Mouse (Mus musculus): ENCODE measurements around the gene Acaa1b.

Gene Acaa1b

DNA sequence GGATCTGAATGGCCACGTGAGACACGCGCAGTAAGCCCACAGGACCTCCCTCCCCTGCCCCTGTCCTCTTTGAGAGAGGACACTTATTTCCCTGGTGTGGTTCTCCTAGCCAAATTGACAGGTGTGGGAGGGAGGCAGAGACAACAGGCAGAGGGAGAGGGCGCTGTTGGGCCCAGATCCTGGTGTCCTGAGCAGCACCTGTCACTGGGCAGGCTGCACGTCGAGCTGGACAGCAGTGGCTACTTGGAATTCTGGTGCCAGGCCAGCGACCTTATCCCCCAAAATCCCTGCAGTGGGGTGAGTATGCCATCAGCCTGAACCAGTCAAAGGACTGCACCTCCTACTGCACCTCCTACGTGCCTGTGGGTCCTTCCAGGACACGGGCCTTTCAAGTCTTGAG, 13.5 kb downstream of the Acaa1b start:
- DNase-seq (ENCODE audit: low spot score): no peak

DNA sequence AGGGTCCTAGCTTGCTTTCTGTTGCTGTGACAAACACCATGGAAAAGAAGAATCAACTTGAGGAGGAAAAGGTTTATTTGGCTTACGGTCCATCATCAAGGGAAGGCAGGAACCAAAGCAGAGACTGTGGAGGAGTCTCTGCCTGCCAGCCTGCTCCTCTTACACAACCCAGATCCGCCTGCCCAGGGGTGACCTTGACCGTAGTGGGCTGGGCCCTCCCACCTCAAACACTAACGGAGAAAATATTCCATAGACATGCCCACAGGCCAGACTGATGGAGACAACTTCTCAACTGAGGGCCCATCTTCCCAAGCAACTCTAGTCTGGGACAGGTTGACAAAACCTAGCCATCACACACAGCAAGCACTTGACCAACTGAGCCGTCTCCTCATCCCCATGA, 14.8 kb downstream of the Acaa1b start:
- DNase-seq (ENCODE audit: low spot score): no peak

DNA sequence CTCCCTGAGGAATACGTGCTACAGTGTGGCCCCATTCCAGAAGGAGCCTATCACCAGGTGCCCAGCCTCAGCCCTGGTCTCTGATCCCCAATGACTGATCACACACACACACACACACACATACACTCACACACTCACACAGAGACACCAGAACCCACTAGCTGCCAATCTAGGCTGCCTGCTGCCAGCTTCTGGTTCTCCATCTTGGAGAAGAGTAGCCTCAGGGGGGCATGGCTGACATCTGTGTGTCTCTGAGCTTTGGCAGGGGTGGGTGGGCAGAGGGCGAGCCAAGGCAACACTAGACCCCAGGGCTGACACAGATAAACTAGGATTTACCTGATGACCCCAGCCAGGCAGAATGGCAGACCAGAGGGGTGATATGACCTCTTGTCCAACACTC, 18.1 kb downstream of the Acaa1b start:
- DNase-seq (ENCODE audit: low spot score): no peak

DNA sequence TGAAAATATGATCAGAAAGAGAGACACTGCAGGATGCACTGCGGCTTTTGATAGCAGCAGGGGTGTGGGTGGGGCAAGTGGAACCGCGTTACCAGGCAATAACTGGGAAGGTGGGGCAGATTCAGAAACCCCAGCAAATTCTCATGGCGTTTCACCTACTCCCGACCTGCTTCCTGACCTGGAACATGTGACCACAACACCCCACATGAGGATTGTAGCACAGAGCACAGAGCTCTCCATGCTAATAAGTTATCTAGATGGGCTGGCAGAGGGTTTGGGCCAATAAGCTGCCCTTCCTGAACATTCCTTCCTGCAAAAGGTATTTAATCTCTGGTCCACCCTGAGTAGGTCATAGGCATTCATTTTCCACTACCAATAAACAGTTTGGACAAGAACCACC, 26.2 kb downstream of the Acaa1b start:
- DNase-seq (ENCODE audit: low spot score): no peak

DNA sequence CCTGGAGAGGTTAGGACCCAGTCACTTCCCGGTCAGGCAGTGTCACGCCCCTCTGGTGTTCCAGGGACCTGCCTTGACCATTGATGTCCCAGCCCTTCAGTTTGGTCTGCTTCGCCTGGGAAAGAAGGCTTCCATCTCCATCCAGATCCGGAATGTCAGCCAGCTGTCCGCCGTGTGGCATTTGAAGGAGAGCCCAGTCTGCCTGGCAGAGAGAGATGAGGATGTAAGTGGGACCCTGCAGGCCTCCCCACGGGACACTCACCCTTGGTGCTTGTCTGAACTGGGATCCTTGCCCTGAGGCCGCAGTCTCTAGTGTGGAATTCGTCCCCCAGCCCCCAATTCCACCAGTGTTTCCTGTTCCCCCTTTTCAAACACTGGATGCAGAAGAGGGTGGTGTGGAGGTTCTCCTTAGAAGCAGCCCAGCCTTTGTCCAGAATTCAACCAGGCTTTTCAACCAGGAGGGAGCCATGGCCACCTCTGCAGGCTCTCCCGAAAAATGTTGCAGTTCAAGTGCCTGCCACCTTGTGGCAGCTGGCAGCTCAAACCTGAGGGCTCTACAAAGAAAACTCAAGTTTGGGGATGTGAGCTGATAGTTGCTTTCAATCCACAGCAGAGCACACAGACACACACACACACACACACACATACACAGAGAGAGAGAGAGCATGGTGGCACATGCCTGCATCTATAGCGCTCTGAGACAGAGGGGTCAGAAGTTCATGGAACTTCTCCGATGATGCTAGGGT, 28.3 kb downstream of the Acaa1b start:
- DNase-seq (ENCODE audit: low spot score): no peak

DNA sequence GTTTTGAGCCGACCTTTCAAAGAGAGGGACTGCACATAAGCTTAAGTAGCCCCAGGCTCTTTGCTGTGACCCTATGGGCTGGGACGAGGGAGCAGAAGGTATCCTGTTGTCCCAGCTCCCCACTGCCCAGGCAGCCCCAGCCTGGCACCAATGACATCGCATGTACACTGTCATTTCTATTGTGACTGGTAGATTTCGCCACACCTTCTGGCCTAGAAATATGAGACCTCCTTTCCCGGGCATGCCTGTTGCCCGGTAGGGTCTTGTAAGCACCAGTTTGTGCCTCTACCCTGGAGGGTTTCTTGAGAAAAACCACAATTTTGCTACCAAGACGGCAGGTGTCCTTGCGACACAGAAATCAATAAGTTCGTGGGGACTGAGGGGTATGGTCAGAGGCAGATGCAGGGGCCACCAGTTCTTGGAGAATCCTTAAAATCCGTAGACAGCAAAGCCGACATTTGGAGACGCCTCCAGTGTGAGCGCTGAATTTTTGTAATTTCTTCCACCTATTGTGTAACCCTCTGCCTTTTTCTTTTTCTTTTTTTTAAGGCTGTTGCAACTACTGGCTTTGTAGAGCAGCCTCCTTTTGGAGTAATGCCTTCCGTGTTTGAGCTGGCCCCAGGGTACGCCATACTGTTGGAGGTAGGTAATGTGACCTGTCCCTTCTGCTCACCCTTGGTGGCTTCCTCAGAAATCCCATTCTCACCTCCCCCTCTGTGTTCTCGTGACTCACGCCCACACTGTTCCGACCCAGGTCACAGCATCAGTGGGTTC, 34.1 kb downstream of the Acaa1b start:
- DNase-seq (ENCODE audit: low spot score): no peak

DNA sequence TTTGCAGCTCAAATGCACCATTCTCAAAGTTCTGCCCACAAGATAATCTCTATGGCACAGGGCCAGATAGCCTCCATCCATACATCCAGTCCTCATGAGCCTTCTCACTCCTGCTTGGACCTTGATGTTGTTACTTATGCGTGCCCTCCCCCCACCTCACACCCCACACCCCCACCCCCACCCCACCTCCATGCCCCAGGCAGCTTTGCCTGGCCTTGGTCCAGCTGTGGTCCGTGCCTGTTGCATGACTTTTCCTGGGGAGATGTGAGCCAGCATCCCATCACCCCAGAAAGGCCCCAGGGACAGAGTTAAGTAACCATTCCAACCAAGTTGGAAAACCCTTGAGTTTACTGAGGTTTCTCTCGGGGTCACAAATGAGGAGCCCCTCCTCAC, 36.7 kb downstream of the Acaa1b start:
- DNase-seq (ENCODE audit: low spot score): no peak

DNA sequence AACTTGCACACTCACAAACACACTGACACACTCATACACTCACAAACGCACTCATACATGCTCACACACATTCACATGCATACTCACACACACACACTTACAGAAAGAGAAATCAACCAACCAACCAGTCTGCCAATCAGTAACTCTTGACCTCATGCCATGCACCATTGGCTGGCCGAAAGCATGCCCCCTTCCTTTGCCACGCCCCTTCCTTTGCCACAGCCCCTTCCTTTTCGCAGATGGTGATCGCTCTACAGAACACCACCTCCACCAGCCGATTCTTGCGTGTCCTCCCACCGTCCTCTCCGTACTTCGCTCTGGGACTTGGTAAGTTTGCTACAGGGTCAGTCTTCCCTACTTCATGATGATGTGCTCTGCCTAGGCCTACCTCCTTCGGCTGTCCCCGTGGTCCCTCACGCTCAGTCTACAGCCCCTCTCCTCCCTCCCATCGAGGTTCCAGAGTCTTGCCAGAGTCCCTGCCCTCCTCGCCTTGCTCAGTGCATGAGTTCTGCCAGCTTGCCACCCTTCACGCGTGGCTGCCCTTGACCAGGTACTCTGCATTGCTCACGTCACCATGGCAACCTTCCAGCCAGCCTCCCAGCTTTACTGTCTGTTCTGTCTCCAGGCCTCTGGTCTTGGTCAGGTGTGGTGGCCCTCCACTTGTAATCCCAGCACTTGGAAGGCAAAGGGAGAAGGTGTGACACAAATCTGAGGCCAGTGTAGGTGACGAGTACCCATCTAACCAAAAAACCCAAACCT, 37.3 kb downstream of the Acaa1b start:
- DNase-seq (ENCODE audit: low spot score): no peak

DNA sequence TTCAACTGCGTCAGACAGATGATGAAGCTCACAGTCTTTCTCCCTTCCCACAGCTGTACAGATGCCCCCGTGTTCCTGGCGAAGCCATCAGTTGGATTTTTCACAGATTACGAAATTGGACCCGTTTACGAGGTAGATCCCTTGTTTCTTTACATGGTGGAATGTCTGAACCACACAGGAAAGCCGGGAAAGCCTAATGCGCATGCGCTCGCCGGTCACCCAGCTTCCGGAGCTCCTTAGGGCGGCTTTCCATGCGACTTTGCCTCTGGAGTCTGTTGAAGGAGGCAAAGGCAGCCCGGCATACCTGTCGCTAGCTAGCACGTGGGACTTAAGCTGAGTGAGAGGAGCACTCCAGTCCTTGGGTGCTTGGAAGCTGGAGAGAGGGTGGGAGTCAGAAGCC, 42.0 kb downstream of the Acaa1b start:
- no peak for DNase-seq (ENCODE audit: low spot score)

DNA sequence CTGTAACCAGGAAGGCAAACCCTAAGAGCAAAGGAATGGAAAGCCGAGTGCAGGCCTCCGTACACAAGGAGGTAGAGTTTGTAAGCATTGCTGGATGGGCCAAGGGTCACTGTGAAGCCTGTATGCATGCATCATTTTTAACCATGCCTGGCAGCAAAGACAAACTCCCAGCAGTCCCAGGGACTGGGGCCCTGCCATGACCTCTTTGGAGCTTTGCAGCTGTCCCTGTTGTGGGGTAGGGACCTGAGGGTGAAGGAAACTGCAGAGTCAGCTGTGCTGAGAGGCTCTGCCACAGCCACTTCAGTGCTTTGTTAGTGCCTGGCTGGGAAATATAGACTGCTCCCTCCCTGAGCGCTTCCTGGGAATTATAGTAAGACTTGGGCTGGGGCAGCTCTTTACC, 46.3 kb downstream of the Acaa1b start:
- DNase-seq (ENCODE audit: low spot score): no peak

DNA sequence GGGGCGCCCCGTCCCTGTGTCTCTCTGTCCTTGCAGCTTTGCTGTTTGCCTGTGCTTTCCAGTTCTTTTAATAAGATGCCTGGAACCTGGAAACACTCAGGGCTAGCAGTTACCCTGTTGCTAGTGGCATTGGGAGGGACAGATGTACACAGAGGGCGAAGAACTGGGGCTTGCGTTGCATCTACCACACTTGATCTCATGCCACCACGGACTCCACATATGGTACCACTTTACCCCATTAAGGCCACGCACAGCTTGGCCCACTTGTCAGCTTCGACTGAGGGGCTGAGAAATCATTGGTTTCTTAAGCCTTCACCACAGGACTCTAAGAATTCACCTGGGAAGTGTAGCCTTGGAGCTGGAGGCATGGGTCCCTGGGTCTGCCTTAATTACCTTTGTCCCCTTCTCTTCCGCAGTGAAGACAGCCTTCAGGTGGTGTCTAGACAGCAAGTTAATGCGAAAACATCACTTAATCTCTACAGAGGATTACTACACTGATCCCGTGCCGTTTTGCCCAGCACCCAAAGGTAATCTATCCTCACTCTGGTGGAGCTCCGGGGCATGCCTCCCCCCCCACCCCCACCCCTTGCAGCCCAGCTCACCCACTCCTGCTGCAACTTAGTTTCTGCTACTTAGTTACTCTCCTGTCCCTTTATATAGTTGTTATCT, 47.1 kb downstream of the Acaa1b start:
- no peak for DNase-seq (ENCODE audit: low spot score)

DNA sequence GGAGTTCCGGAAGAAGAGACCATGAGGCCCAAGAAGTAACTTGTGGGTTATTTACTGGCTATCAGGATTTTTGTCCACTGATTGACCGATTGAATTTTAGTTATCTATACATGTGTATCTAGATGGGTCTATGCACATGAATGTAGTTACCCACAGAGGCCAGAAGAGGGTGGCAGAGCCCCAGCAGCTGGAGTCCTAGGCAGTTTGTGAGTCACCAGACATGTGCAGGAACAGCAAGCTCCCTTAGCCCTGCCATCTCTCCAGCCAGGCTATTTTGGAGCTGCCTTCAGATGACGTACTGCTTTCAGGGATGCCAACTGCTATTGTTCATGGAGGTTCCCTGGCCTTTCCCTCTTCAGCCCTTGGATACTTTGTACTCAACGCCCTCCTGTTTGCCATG, 49.3 kb downstream of the Acaa1b start:
- no peak for DNase-seq (ENCODE audit: low spot score)

DNA sequence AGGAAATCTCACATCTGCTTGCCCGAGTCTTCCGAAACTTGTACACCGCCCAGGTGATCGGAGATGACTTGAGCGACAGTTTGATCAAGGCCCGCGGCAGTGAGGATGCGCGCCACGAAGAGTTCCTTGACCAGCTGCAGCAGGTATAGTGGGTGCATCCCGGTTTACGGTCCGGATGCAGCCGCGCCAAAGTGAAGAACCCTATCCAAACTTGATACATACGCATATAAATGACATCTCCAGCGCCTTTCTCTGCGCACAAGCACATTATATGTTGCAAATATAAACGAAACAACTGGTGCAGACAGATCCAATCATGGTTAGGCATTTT, 54.1 kb downstream of the Acaa1b start:
- DNase-seq (ENCODE audit: low spot score): no peak

DNA sequence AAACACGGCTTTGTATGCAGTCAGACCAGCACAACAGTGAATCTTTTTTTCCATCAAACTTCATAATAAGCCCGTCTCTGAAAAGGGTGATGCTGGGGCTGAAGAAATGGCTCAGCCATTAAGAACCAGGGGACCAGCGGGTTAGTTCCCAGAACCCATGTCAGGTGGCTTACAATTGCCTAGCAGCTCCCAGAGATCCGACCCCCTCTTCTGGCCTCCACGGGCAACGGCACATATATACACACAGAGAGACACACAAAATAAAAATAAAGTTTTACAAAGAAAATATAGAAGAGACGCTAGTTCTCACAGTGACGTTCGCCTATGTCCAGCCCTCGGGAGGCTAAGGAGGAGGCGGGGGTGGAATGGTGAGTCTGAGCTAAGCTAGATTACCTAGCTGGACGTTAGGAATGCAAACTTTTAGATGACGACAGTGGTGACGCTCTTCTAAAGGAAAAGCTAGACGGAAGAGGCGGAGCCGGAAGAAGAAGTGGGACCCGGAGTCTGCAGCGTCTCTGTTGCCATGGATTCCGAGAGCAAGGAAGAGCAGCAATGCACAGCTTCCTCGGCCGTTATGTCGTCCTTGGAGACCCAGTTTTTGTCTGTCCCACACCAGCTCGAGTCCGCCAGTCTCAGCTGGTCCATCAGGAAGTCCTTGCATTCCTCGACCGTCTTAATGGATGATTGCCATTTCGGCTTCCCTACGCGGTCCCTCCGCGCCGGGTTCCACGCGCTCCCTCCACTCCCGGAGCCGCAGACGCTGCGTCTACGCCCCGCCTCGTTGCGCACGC, 54.7 kb downstream of the Acaa1b start, which contains the start of gene Dlec1:
Gene Dlec1, plus strand, starts transcription at position 487 of the 791 bp plus-strand sequence.
- DNase-seq (ENCODE audit: low spot score): peak; percentile 59

DNA sequence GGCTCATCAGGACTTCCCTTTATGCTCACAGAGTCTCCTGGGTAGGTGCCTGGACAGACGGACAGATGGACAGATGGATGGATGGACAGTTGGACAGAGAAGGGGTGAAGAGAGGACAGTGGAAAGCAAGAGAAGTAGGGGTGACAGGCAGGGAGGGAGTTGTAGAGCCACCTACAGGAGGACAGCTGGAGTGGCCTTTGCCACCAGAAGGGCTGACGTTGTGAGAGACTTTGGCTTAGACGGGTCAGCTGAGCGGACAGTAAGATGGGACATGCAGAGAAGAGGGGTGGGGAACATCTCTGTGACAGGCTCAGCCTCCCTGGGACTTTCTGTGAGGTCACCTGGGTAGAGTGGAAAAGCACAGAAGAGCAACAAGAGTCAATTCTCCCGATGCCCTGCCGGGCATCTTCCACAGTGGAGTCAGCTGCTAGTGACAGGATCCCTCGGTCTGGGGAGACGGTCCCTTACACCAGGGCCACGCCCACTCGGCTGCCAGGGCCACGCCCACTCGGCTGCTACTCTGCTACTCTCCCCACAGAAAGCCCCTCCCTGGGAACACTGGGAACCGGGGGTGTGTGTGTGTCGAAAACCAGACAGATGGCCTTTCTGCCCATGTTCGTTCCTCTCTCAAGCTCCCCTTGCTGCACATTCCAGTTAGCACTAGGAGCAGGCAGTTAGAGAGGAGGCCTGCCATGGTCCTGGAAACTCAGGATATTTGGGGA, 56.6 kb downstream of the Acaa1b start:
- no peak for DNase-seq (ENCODE audit: low spot score)
